Mouse (Mus musculus): Measurements from ENCODE around the gene Tmem150b.

Tmem150b gene

DNA sequence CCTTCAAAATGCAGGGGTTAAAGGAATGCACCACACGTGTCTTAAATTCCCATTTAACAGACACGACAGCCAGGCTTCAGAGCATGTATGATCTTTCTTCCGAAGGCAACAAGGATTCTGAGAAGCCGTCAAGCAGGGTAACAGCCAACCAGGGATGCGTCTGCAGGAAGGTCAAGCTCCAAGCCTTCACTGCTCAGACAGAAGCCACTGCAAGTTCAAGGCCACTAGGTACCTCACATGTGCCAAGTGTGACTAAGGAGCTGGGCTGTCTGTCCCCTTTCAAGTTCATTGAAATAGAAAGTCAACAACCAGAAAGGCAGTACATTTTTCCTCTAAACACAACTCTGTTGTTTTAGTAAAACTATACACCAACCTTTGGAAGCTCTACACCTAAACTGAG is 58.2 kb downstream of the Tmem150b start:
- in situ Hi-C loops (cut with MboI, MseI), result no loop called here

DNA sequence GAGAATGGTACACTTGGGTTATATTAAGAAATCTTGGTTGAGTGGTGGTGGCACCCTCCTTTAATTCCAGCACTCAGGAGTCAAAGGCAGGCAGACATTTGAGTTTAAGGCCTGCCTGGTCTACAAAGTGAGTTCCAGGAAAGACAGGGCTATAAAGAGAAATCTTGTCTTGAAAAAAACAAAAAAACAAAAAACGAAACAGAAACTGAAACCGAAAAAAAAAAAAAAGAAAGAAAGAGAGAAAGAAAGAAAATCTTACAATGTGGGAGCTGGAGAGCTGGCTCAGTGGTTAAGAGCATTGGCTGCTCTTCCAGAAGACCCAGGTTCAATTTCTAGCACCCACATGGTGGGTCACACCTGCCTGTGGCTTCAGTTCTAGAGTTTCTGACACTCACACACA is 61.3 kb downstream of the Tmem150b start:
- in situ Hi-C loops (cut with MboI, MseI), result no loop called here

DNA sequence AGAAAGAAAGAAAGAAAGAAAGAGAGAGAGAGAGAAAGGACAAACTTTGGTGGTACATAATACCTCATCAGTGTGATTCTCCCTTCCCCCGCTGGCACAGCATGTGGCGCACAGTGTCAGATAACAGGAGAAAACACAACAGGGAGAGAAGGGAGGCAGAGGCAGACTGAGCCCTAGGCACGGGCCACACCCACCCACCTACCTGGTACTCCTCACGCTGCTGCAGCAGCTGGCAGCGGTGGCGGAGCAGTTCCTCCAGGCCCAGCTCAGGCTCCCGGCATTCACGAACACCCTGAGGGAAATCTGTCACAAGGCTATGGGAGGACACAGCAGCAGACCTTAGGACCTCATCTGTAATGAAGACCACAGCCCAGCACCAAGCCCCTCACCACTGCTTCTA is 61.9 kb downstream of the Tmem150b start:
- in situ Hi-C loops (cut with MboI, MseI), result no loop called here

DNA sequence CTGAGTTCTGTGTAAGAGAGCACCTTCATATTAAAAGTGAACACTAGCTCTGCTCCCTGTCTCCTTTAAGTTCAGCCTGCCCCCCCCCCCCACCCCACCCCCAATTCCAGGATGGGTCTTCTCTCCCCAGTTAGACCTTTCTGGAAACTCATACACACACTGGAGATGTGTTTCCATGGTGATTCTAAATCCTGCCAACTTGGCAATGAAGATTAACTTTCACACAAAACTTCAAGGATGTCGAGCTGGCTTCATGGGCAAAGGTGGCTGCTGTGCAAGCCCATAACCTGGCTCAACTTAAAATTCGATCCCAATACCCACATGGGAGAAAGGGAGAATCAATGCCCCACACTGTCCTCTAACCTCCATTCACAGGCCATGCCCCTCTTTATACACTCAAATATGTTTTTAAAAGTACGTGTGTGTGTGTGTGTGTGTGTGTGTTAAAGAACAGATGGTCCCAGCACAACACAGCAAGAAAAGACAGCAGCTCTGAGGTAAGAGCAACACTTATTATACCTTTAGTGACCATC is 65.1 kb downstream of the Tmem150b start:
- in situ Hi-C loops (cut with MboI, MseI), result no loop called here

DNA sequence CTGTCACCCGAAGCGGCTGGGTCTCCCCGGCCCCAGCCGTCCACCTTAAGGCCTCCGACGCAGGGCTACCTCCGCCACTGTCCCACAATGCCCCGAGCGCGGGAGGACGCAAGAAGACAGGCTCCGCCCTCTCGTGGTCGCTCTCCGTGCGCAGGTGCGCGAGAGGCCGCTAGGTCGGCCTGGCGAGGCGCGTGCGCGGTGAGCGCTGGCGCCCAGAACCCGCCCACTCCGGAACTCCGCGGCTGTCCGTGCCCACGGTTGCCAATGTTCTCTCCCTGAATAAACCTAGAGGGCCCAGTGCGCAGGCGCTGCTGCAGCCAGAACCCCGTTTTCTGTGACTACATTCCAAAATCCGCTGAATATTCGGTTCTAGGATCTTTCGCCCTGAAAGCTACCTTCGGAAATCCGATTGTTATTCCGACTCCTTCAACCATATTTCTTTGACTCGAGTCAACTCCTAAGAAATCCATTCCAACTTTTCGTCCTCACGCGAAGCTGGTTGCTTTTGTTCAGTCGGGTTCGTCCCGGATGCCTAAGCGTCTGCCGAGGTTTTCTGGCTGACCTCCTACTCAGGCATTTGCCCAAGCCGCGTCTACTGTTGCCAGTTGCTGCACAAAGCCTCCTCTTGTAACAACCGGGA is 66.0 kb downstream of the Tmem150b start, which contains the start of gene Ppp6r1:
Gene Ppp6r1, minus strand, starts transcription at position 108 of the 640 bp plus-strand sequence.
- in situ Hi-C loops (cut with MboI, MseI), result no loop called here

DNA sequence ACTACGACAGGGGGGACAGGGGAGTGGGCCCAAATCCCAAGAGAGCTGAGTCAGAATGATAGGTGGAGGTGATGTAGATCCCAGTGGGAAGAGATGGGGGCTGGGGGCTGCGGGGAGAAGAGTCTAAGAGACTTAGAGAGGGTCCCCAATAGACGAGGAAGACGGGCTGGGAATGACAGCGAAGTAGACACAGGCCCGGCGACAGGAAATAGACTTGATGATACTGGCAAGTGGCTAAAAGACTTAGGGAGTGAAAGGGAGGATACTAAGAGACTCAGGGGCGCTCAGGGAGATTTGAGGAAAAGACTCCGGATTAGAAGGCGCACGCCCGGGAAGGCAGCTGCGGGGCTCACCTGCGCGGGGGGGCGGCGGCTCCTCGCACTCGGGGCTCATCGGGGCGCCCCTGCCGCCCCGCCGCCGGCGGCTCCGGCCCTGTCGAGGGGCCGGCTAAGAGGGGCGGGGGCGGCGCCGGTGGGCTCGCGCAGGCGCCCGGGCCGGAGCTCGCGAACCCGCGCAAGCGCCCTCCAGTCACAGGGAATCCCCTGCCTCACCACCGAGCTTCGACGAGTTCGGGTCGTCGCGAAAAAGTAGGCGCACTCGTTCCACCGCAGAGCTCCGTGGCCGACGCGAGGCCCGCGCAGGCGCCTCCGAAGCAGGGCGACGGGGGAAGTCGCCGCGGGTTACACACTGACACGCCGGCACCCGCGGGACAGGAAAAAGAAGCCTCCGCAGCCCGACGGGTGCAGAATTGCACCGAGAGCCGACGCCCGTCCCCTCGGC is 66.7 kb downstream of the Tmem150b start:
- in situ Hi-C loops (cut with MboI, MseI), result no loop called here

DNA sequence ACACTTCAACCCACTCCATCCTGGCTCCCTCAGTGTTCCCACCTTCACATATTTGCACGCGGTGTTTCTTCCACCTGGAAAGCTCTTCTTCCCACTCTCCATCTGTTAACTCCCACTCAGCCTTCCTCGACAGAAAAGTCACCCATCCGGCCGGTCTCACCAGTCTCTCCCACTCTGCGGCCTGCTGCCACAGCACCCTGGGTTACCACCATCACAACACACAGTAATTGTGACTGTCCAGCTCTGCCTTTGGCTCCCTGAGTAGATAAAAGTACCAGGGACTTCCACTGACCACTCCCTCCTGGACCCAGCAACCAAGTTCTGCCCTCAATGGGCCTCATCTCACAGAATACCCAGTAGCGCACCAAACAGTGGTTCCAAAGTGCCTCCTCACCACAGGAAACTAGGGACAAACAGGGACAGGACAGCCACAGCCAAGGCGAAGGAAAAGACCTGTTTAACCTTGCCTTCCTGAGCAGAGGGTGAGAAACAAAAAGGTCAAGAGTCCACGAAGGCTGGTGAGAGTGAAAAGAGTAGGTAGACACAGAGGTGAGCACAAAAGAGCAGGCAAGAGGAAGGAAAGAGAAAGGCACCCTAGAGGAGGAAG is 67.4 kb downstream of the Tmem150b start:
- in situ Hi-C loops (cut with MboI, MseI), result no loop called here
